Mouse (Mus musculus) left cerebral cortex, adult 9 months (tissue): ENCODE measurements at regions not wholly inside any gene's neighbourhood (a gene's known extent, or its start where the extent isn't known, plus 50 kb on each side); places are given as distances from the start of the nearest gene placed in this dataset.

Experiments
- DNase-seq, 2 experiments: peaks; one replicate each; pipeline ENCODE4 v3.0.0; 2022; ENCODE audit warnings: low spot score in 2 of 2

DNA sequence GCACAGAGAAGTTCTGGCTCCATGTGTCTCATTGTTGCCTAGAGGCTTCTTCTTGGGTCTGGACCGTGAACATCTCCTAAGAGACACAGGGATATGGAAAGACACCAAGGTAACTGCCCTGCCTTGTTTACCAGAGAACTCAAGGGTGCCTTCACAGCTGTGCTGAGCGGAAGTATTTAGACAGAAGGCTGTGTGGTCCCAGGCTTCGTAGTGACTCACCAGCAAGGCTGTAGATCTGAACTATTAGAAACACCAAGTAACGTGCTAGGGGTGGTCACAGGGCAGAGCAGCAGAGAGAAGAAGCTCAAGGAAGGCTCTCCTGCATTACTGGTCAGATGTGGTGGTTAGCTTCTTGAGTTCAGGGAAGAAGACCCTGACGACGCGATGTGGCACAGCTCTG lies 51.6 kb upstream of the Lpp start:
- DNase-seq: no peak

DNA sequence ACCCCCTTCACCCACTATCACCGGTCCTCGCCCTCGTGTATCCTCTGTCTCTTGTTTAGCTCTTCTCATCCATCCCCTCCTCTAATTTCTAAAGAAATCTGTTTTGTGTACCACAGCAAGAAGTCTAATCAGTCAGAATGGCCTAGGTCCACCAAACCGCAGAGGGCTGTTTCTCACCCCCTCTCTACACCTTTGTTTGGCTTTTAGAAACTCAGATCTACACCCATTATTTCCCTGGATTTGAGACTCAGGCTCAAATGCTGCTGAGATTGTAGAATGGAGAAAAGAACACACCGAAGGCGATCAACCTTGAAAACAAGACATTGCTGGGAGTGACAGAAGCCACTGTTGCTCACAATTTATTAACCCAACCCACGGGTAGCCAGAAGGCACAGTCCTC lies 52.7 kb upstream of the Lpp start:
- DNase-seq: no peak

DNA sequence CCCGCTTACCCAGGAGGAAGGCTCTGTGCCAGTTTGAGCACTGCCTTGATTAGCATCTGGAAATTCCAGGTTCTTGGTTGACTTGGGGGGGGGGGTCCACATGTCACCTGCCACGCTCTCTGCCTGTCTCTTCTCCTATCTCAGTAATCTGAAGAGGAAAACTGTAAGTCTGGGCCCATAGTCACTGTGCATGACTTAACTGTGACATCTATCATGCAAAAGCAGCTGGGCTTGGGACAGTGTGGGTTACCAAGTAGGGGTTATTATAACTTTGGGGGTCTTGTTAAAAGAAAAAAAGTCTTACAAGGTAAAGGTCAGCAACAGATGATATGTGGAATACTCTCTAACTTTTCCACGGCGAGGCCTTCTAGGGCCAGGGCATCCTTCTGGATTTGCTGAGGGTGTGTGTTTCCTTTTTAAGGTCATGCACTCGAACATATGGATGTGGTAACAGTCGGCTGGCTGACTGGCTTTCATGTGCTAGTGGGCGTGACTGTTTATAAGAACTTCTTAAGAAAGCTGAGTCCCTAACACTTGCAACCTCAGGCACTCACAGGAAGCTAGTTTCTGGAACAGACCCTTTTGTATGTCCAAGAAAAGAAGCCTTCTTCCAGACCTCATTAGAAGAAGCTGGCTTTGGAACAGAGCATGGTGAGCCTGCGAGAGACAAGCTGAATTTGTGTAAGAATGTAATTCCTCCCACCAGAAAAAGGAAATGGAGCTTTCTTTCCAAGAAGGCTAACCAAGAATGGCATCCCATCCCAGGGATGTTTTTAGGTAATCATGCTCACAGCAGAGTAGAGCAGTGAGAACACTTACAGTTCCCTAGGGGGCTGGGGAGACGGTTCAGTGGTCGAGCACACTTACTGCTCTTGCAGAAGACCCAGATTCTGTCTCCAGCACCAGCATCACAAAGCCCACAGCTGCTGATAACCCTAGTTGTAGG lies 53.7 kb upstream of the Lpp start:
- DNase-seq: no peak

DNA sequence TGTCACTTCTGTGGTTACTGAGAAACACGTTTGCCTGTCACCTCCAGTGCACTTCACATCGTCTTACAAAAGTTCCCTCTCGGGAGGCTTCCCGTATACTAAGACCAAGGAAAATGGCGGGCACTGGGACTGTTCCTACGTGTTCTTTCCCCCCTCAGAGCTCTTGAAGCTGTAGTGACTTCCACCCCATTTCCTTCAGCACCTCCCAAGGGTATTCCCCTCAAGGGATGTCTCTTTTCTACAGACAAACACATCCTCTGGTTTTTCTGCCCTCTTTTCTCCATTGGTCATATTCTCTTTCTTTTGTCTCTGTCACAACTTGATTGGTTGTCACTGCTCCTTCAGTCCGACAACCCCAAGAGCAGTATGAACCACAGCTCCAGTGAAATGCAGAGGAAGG lies 54.9 kb upstream of the Lpp start:
- no peak for DNase-seq

DNA sequence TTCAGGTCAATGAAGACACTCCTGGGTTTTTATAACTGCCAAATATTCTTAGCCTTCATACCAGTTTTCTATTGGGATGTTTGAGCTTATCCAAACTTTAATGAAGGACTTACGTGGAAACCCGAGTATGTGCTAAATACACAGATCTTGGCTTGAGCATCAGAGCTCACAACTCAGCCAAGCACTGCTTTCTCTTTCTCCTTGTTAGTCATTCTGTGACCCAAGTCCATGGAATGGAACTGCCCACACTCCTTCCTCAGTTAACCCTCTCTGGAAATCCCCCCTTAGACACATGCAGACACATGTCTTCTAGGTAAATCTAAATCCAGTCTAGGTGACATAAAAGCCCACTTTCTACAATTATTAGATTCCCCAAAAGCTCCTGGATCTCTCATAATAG lies 58.9 kb upstream of the Lpp start:
- no peak for DNase-seq

DNA sequence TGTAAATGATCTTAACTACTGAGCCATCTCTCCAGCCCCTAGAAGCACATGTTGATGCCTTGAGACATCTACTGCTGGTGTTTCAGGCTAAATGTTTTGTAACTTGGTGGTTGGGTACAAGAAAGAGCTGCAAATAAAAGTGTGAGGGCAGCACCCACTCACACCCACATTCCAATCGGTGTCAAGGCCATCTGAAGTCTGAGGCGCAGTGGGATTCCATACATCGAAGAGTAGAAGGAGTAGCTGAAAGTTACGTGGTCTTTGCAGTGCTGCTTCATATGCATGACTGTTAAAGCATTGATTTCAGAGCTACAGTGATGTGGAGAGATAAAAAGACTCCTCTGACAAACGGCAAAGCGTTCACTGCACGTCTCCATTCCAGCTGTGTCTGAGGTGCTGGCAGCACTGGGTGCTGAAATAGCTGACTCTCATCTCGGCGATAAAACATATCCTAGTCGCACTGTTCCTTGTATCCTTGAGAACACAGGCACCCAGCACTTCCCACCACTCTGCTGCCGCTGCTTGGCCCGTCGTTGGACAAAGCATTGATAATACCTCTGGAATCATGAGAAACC lies 61.8 kb upstream of the Lpp start:
- DNase-seq: no peak

DNA sequence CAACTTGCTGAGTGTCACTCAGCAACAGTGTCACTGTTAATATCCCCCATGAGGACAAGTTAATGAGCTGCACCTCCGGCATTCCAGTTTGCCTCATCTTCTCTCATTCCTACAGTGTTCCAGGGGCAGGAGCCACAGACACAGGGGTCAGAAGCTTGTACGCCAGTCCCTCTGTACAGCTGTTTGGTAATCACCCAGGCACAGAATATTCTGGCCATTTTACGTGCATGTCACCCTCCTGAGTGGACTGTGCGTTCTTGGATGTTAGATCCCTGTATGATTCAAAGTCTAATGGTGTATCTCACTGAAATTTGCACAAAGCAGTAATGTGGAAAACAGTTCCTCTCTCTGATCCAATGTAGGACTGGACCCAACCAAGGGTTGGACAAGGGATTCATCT lies 66.7 kb upstream of the Lpp start:
- no peak for DNase-seq

DNA sequence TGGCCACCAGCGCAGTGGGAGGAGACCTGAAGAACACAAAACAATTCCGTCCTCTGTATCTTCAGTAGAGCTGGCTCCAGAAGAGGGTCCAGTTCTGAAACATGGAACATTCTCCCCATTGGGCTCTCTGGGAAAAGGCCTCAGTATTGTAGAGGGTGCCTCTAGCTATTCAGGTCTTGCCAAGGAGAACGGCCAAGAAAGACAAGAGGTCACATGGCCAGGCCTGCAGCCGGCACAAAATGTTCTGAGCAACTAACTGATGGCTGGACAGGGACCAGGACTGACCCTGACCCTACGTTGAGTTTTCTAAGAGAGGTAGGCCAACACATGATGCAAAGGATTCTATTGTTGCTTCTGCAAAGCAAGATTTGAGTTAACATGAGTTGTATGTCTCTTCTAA lies 67.3 kb upstream of the Lpp start:
- peak; percentile 26 to 30 for DNase-seq

DNA sequence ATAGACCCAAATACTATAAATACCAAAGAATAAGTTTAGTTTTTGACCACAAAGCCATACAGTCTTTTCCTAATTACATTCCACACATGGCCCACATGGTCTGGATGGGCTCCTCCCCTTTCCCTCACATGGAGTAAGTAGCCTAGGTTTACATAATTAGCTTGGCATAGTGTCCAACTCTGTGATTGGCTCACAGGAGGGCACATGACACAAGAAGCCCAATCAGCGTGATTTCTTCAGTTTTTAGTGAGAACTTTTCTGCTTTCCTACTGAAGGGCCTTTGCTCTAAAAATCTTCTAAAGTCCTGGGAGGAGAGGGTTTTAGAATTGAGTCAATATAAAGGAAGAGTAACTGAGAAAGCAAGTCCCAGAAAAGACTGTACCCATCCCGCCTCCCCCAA lies 68.4 kb upstream of the Lpp start:
- no peak for DNase-seq

DNA sequence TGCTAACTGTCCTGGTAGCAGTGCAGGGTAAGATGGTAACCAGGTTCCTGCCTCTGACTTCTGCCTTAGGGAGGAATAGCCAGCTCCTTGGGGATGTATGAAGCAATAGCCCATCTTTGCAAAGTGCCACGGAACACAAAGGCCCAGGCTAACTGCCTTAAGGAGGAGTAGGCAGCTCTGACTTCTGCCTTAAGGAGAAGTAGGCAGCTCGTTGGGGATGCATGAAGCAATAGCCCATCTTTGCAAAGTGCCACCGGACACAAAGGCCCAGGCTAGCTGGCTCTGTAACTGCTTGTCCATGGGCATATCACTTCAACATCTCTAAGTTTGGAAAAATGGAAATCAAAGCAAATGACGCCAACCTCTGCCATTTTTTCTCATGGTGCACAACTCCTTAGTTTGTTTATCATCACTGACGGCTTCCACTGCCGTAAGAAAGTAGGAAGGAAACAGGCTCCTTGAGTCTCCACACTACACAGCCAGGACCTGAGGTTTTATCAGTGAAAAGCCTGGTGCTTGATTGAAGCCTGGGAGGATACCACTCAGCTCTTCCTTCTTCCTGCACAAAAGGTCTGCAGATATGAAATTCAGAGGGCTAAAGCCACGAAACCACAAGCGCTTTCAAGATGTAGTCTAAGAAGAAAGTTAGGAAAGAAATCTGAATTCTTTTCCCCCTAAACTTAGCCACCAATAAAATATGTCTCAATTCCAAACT lies 74.4 kb upstream of the Lpp start:
- DNase-seq: no peak

DNA sequence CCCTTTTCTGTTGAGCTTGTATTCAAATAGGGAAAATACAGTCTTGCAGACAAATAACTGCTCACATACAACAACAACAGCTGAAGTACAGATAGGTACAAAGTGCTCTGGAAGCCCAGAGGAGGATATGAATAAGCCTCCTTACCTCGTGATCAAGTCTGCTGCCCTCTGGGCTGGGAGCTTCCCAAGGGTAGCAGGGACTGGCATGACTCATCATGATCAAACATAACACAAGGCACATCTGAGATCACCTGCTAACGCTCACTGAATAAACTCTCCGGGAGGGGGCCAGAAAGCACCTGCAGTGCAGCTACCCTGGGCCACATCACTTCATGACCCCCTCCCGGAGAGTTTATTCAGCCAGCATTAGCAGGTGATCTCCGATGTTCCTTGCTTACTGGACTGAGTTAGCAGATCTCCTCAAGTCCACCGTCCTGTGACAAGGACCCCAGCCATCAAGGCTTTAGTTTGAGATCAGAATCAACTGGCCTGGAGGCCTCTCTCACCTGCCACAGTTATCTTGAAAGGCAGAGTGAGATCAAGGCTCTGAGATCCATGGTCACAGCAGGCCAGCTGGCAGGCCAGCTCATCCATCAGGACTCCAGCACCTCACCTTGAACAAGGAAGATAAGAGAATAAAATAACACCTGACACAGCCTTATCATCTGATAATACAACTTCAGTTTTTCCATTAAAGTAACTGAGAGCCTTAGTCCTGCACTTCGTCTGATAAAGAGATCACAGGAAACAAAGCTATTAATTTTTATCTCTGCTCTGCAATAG lies 79.6 kb upstream of the Lpp start:
- DNase-seq: no peak

DNA sequence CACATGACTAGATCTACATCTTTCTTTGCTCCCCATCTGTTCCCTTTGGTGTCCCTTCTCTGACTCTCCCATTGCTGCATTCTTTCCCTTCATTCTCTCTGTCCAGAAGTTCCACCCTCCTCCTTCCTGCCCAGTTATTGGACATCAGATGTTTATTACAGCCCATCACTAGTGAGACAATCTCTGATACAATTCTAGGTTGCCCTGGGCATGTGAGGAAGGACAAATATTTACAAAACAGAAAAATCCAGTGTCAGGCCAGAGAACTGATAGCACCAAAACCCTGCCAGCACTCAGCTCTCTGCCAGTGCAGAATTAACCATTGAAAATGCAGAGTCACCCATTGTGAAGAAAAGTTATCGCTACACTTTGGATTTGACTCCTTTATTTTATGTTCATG lies 87.9 kb upstream of the Lpp start:
- no peak for DNase-seq

DNA sequence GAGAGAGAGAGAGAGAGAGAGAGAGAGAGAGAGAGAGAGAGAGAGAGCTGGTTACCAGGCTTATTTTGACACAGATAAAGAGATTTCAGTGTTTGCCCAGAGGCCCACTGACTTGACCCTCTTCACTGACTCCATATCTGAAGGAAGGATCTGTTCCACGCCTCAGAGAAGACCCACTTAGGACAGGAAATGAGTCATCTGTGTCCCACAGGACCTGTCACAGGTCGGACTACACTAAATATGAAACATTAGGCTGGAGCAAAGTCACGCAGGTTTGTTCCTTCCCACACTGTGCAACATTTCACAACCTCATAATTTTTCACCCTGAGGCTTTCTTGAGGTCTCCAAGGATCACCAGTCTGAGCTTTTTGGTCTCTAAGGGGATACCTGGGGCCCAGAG lies 96.5 kb upstream of the Lpp start:
- no peak for DNase-seq

DNA sequence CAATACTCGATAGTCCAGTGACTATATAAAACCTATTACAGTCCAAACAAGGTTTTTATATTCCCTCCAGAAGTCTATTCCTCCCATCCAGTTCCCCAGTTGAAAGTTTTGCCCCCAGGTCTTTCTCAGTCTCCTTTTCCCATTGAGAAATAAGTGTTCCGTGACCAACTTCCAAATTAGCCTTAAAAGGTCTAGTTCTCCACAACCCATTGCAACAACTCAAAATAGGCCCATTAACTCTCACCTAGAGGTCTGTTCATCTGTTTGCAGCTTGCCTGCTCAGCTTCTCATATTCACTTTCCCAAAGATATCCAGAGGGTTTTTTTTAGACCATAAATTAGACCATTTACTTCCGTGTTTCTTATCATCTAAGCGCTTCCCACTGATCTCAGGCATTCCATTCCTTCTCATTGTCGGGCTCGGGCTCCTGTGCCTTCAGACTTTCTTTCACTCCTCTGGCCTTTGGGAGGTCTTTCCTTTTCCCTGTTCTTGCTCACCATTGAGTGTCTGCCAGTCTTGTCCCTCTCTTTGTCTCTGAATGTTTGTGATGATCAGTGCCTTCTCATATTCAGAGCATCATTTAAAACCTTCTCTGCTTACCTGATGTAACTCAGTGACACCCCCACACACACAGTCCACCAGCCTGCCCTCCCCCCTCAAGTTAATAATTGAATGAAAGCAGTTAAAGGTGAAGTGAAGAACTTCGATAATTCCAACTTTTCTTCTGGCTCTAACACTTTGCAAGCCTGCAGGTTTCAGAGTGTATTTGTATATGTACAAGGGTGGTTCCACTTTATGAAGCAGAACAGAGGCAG lies 97.5 kb upstream of the Lpp start:
- no peak for DNase-seq

DNA sequence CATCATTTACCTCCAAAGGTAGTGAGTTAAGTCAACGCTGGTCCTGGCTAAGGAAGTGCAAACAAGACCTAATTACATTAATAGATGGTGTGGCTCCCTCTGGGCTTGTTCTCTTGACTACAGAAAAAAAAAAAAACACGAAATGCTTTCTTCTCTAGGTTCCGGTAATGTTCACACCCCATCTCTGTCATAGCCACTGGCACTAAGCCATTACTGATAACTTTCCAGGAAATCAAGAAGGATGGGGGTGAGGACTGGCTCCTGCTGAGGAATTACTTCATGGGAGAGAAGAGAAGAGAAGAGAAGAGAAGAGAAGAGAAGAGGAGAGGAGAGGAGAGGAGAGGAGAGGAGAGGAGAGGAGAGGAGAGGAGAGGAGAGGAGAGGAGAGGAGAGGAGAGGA lies 109.1 kb upstream of the Lpp start:
- DNase-seq: no peak

DNA sequence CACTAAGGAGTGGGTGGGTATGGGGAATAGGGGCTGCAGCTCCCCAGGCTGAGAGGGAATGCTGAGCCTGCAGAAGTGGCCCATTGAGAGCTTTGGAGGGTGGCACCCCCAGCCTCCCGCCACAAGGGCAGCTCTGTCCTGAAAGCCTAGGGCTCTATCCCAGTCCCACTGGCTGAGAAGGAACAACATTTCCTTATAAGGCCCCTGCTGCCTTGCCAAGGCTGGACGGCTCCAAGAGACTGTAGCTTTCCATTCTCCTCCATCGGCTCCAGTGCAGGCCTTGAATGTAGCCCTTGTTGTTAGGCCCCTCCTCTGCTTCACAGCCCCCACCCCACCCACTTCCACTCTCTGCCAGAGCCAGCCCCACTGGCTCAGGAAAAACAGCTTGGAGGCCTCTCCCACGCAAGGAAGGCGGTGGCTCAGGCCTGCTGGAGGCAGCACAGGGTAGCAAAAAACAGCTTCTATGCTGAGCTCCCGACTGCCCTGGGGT lies 111.1 kb upstream of the Lpp start:
- DNase-seq: peak; percentile 82 to 89

DNA sequence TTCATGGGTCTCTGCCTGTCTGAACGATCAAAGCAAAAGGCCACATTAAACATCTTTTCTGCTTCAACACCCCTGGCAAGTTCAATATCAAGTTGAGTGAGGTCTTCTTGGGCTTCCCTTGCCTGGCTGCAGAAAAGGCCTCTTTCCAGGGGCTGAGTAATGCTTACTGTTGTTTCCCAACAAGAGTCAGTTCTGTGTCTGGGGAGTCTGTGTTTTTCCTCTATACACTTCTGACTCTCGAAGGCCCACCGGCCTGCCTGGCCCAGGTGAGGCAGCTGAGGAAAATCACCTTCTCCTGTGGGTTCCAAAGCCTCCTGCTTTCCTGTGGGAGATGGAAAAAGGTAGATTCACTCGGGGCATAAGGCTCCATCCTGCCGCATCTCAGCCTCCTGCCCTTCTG lies 111.7 kb upstream of the Lpp start:
- no peak for DNase-seq

DNA sequence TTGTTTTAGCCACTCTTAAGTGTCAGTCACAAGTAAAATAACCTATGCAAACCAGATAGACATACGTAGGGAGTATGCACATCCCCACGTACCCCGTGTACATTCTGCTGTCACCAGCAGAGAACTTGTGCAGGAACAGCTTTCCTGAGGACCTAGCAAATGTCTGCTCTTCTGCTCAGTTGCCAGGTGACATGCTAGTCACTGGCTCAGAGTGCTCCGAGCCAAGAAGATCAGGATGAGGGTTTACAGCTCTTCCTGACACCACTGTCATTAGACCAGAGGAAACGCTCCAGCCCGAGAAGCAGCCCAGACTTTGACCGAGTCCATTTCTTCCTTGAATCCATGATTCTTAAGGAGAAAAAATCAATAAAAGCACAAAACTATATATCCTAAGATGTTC lies 115.5 kb upstream of the Lpp start:
- DNase-seq: no peak

DNA sequence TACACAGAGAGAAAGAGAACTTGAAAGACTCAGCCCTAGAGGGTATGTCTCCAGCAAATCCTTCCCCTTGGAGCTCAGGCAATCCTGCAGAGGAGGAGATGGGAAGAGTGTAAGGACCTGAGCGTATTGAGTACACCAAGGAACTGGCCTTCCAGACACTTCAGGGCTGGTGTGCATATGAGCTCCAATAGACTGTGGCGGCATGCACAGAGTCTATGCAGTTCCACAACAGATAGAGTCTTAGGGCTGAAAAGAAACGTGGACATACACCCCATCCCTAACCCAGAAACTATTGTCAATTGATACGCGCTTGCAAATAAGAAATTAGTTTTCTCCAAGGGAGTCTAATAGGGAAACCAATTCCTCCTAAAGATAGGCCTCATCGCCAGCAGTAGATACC lies 130.6 kb upstream of the Lpp start:
- no peak for DNase-seq

DNA sequence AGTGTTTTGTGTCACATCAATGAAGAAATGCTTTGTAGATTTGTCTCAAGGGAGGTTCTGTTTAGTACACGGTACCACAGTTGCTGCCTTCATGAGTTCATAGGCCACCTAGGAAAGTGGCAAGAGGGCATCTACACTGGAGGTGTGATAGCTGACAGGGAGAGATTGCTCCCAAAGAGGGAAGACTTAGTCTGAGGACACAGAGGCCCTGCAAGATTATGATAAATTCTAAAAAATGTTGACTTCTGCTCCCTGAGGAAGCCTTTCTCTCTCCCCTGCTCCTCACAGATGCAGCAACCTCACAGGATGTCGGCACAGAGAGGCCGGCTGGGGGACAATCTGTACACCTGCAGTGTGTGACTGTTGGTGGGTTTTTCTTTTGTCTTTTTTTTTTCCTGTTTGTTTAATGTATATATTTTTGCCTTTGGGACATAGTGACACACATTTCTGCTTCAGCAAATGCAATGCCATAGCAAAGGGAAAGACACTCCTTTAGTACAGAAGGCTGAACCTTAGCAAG lies 133.5 kb upstream of the Lpp start:
- DNase-seq: no peak

DNA sequence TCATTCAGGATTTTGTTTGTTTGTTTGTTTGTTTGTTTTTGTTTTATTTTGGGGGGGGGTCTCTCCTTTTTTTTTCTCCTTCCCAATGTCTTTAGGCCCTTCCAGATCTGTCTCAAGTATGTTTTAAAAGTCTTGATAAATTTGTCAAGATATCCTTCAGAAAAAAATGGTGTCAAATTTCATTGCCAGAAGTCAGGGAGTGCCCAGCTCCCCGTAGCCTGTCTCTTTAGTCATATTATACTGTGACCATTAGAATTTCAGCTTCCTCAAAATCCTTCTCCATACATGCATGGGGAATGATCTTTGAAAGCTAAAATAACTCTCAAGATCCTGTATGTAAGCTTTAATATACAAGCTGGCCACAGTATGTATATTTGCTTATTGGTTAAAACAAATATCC lies 134.3 kb upstream of the Lpp start:
- no peak for DNase-seq
